Mouse (Mus musculus) neural tube, embryonic 15.5 days (tissue): ENCODE measurements at regions not wholly inside any gene's neighbourhood (a gene's known extent, or its start where the extent isn't known, plus 50 kb on each side); places are given as distances from the start of the nearest gene placed in this dataset.

ENCODE experiments used
- ATAC-seq: fragments of 200-750 bp; cut with Nextera tagmentation; 2 replicates; pipeline ENCODE4 v1.8.0; 2017; ENCODE audit warnings: mild to moderate bottlenecking, moderate TSS enrichment, moderate library complexity; ENCODE audit not compliant: low FRiP score
- H3K27ac ChIP-seq: fragments of 300-500 bp; sonication (generic); replicated peaks from 2 replicates; pipeline ENCODE4 v1.5.1; 2015; ENCODE audit warnings: mild to moderate bottlenecking, inconsistent platforms
- H3K27me3 ChIP-seq: fragments of 300-500 bp; sonication (generic); replicated peaks from 2 replicates; pipeline ENCODE4 v1.6.1; 2015; ENCODE audit warnings: inconsistent platforms
- H3K36me3 ChIP-seq: fragments of 300-500 bp; sonication (generic); 2 replicates; pipeline ENCODE4 v1.6.1; 2015; ENCODE audit warnings: inconsistent platforms
- H3K4me1 ChIP-seq: fragments of 300-500 bp; sonication (generic); 2 replicates; pipeline ENCODE4 v1.6.1; 2015; ENCODE audit warnings: inconsistent platforms
- H3K4me2 ChIP-seq: fragments of 300-500 bp; sonication (generic); 2 replicates; pipeline ENCODE4 v1.6.1; 2015; ENCODE audit warnings: inconsistent platforms, mild to moderate bottlenecking, moderate library complexity
- H3K4me3 ChIP-seq: fragments of 300-500 bp; sonication (generic); replicated peaks from 2 replicates; pipeline ENCODE4 v1.5.1; 2015; ENCODE audit warnings: mild to moderate bottlenecking, inconsistent platforms
- H3K9ac ChIP-seq: fragments of 300-500 bp; sonication (generic); replicated peaks from 2 replicates; pipeline ENCODE4 v1.6.1; 2015; ENCODE audit warnings: mild to moderate bottlenecking, inconsistent platforms
- H3K9me3 ChIP-seq: fragments of 300-500 bp; sonication (generic); replicated peaks from 2 replicates; pipeline ENCODE4 v1.6.1; 2016; ENCODE audit warnings: inconsistent platforms
- whole genome bisulfite sequencing: fragments of 180-500 bp; shearing (Covaris S2); methylation state at CpG from one replicate; pipeline ENCODE4 v1.1.7; 2015; ENCODE audit warnings: mixed read lengths; 5-methylcytosine and 5-hydroxymethylcytosine counted together

- Histone ChIP-seq H3K9ac (no peak overlapping the region), H3K36me3 (no peaks in the 10 kb centered on the region), H3K27ac (no peak overlapping the region), H3K27me3 (no peaks in the 10 kb centered on the region), H3K4me3 (no peak overlapping the region), H3K4me2 (no peak overlapping the region), H3K4me1 (no peaks in the 10 kb centered on the region), H3K9me3 (no peaks in the 10 kb centered on the region)
- ATAC-seq, result no peak
- 86% methylated on average over 2 of the region's 2 CpGs for WGBS
Measured at GRCm38 (mm10) chr6:35458250-35458649, 81.4 kb downstream of the Mtpn start.

- H3K9ac ChIP-seq, result no peak overlapping the region
- no peaks in the 10 kb centered on the region for H3K4me1 ChIP-seq
- H3K27ac ChIP-seq, result no peak overlapping the region
- H3K36me3 ChIP-seq, result no peaks in the 10 kb centered on the region
- no peaks in the 10 kb centered on the region for H3K27me3 ChIP-seq
- no peaks in the 10 kb centered on the region for H3K9me3 ChIP-seq
- WGBS, result 93% methylated on average over 1 of the region's 1 CpGs
- H3K4me3 ChIP-seq, result no peak overlapping the region
- H3K4me2 ChIP-seq, result no peak overlapping the region
- ATAC-seq, result no peak
Measured at GRCm38 (mm10) chr6:35445007-35445406, 94.7 kb downstream of the Mtpn start.

GRCm38 (mm10) chr6:35426301-35426700, 100.4 kb upstream of the Fam180a start:
- H3K27ac ChIP-seq, result no peak overlapping the region
- H3K9me3 ChIP-seq, result no peaks in the 10 kb centered on the region
- no peak overlapping the region for H3K4me2 ChIP-seq
- H3K4me1 ChIP-seq, result no peaks in the 10 kb centered on the region
- 80% methylated on average over 3 of the region's 3 CpGs for WGBS
- H3K36me3 ChIP-seq, result no peaks in the 10 kb centered on the region
- H3K27me3 ChIP-seq, result no peaks in the 10 kb centered on the region
- no peak overlapping the region for H3K4me3 ChIP-seq
- H3K9ac ChIP-seq, result no peak overlapping the region
- ATAC-seq, result no peak

GRCm38 (mm10) chr6:35424521-35424920, 98.6 kb upstream of the Fam180a start:
- Histone ChIP-seq H3K9ac (no peak overlapping the region), H3K9me3 (no peaks in the 10 kb centered on the region; the same call in 1 of the 2 replicates), H3K27ac (no peak overlapping the region), H3K4me3 (no peak overlapping the region), H3K27me3 (no peaks in the 10 kb centered on the region), H3K4me1 (no peaks in the 10 kb centered on the region), H3K36me3 (no peaks in the 10 kb centered on the region), H3K4me2 (no peak overlapping the region)
- WGBS, result 92% methylated on average over 2 of the region's 2 CpGs
- no peak for ATAC-seq

GRCm38 (mm10) chr6:35420924-35421323, 95.0 kb upstream of the Fam180a start:
- Histone ChIP-seq H3K27me3 (no peaks in the 10 kb centered on the region), H3K4me2 (no peak overlapping the region), H3K27ac (no peak overlapping the region), H3K9me3 (no peaks in the 10 kb centered on the region; the same call in 1 of the 2 replicates), H3K36me3 (no peaks in the 10 kb centered on the region), H3K9ac (no peak overlapping the region), H3K4me1 (no peaks in the 10 kb centered on the region), H3K4me3 (no peak overlapping the region)
- ATAC-seq, result no peak
- 91% methylated on average over 7 of the region's 7 CpGs for WGBS

GRCm38 (mm10) chr6:35405044-35405443, 79.1 kb upstream of the Fam180a start:
- no peak overlapping the region for H3K4me2 ChIP-seq
- no peak for ATAC-seq
- no peak overlapping the region for H3K27ac ChIP-seq
- H3K9me3 ChIP-seq, result no peaks in the 10 kb centered on the region
- no peaks in the 10 kb centered on the region for H3K27me3 ChIP-seq
- H3K4me3 ChIP-seq, result no peak overlapping the region
- H3K4me1 ChIP-seq, result 0 out of 2 replicates have a peak, but pooled peaks cover under 1% of the 10 kb centered on the region
- 82% methylated on average over 9 of the region's 9 CpGs for whole genome bisulfite sequencing
- no peaks in the 10 kb centered on the region for H3K36me3 ChIP-seq
- H3K9ac ChIP-seq, result no peak overlapping the region

- ATAC-seq, result no peak
Measured at GRCm38 (mm10) chr6:35403341-35403910, 77.5 kb upstream of the Fam180a start.

GRCm38 (mm10) chr6:35395726-35396125, 69.8 kb upstream of the Fam180a start:
- ATAC-seq, result no peak
- H3K4me1 ChIP-seq, result no peaks in the 10 kb centered on the region
- H3K4me3 ChIP-seq, result no peak overlapping the region
- no peaks in the 10 kb centered on the region for H3K36me3 ChIP-seq
- 94% methylated on average over 8 of the region's 9 CpGs for WGBS
- no peak overlapping the region for H3K27ac ChIP-seq
- H3K9me3 ChIP-seq, result 0 out of 2 replicates have a peak, but pooled peaks cover 4% of the 10 kb centered on the region
- H3K4me2 ChIP-seq, result no peak overlapping the region
- no peak overlapping the region for H3K9ac ChIP-seq
- H3K27me3 ChIP-seq, result no peaks in the 10 kb centered on the region

More at GRCm38 (mm10) chr6:35403341-35403910, 77.5 kb upstream of the Fam180a start:
- no peaks in the 10 kb centered on the region for H3K9me3 ChIP-seq
- no peak overlapping the region for H3K4me2 ChIP-seq
- no peaks in the 10 kb centered on the region for H3K36me3 ChIP-seq
- H3K4me1 ChIP-seq, result no peaks in the 10 kb centered on the region
- H3K27me3 ChIP-seq, result no peaks in the 10 kb centered on the region
- 79% methylated on average over 5 of the region's 5 CpGs for WGBS
- no peak overlapping the region for H3K4me3 ChIP-seq
- no peak overlapping the region for H3K27ac ChIP-seq
- H3K9ac ChIP-seq, result no peak overlapping the region

GRCm38 (mm10) chr6:35388827-35389226, 62.9 kb upstream of the Fam180a start:
- Histone ChIP-seq H3K9me3 (no peaks in the 10 kb centered on the region), H3K27ac (no peak overlapping the region), H3K4me3 (no peak overlapping the region), H3K36me3 (no peaks in the 10 kb centered on the region), H3K4me1 (no peaks in the 10 kb centered on the region), H3K9ac (no peak overlapping the region), H3K27me3 (no peaks in the 10 kb centered on the region), H3K4me2 (no peak overlapping the region)
- ATAC-seq, result no peak
- whole genome bisulfite sequencing, result 58% methylated on average over 3 of the region's 3 CpGs

GRCm38 (mm10) chr6:35381536-35381935, 55.6 kb upstream of the Fam180a start:
- Histone ChIP-seq H3K4me3 (no peak overlapping the region), H3K4me1 (peaks cover 14% of the 10 kb centered on the region), H3K9ac (no peak overlapping the region), H3K36me3 (no peaks in the 10 kb centered on the region), H3K4me2 (no peak overlapping the region), H3K27me3 (no peaks in the 10 kb centered on the region), H3K27ac (no peak overlapping the region), H3K9me3 (no peaks in the 10 kb centered on the region)
- ATAC-seq, result peak; percentile 29
- WGBS, result 77% methylated on average over 3 of the region's 3 CpGs

GRCm38 (mm10) chr6:35380721-35381466, 55.0 kb upstream of the Fam180a start:
- Histone ChIP-seq H3K36me3 (no peaks in the 10 kb centered on the region), H3K4me1 (peaks cover 14% of the 10 kb centered on the region), H3K27me3 (no peaks in the 10 kb centered on the region), H3K9me3 (no peaks in the 10 kb centered on the region), H3K4me3 (no peak overlapping the region), H3K4me2 (peak overlapping the region; percentile 44), H3K27ac (no peak overlapping the region), H3K9ac (no peak overlapping the region)
- 22% methylated on average over 11 of the region's 11 CpGs for WGBS
- peak; percentile 90 for ATAC-seq

GRCm38 (mm10) chr6:35379890-35380289, 53.9 kb upstream of the Fam180a start:
- no peak overlapping the region for H3K27ac ChIP-seq
- WGBS, result 14% methylated on average over 8 of the region's 8 CpGs
- ATAC-seq, result no peak
- no peak overlapping the region for H3K4me3 ChIP-seq
- peaks cover 14% of the 10 kb centered on the region for H3K4me1 ChIP-seq
- no peaks in the 10 kb centered on the region for H3K36me3 ChIP-seq
- H3K4me2 ChIP-seq, result peak overlapping the region; percentile 25; the same call in 1 of the 2 replicates
- H3K27me3 ChIP-seq, result no peaks in the 10 kb centered on the region
- no peaks in the 10 kb centered on the region for H3K9me3 ChIP-seq
- H3K9ac ChIP-seq, result no peak overlapping the region
